Mouse (Mus musculus): Measurements from ENCODE around the gene Pf4. TPM values are rescaled to one million over a fixed set of nuclear protein-coding genes. Genes with fewer than 3 reads are reported as not detected.
"Not testable (repeated sequence)": the region's sequence is repeated elsewhere in the genome, so short reads cannot be mapped to it uniquely, and the experiment has no call there.

Gene Pf4
- polyA plus RNA-seq, 1 experiment from 2014 or later, result 32.5 TPM

GRCm38 (mm10) chr5:90778856-90779255 lies 6.6 kb downstream of the Pf4 start:
- Histone ChIP-seq H3K27ac (ENCODE audit: low read length) (no peak overlapping the region), H3K4me1 (ENCODE audit: control insufficient read depth, insufficient read depth, low read length) (no peaks in the 10 kb centered on the region), H3K4me2 (ENCODE audit: low read length) (no peak overlapping the region), H3K4me3 (ENCODE audit: low read depth, low read length) (no peak overlapping the region), H3K9ac (ENCODE audit: low read depth, low read length) (no peak overlapping the region), H3K36me3 (ENCODE audit: control insufficient read depth, insufficient read depth, low read length) (no peaks in the 10 kb centered on the region), H3K9me3 (replicated peaks; ENCODE audit: control insufficient read depth, low read length, poor library complexity, severe bottlenecking) (no peaks in the 10 kb centered on the region), H3K27me3 (ENCODE audit: control insufficient read depth, insufficient read depth, low read depth, low read length) (no peaks in the 10 kb centered on the region)
- no peak for ATAC-seq
- 87% methylated on average over 6 of the region's 6 CpGs for WGBS

- Histone ChIP-seq H3K9me3 (replicated peaks; ENCODE audit: control insufficient read depth, low read length, poor library complexity, severe bottlenecking) (no peaks in the 10 kb centered on the region), H3K27ac (ENCODE audit: low read length) (no peak overlapping the region), H3K4me3 (ENCODE audit: low read depth, low read length) (no peak overlapping the region), H3K9ac (ENCODE audit: low read depth, low read length) (no peak overlapping the region), H3K4me2 (ENCODE audit: low read length) (no peak overlapping the region), H3K4me1 (ENCODE audit: control insufficient read depth, insufficient read depth, low read length) (no peaks in the 10 kb centered on the region), H3K36me3 (ENCODE audit: control insufficient read depth, insufficient read depth, low read length) (no peaks in the 10 kb centered on the region), H3K27me3 (ENCODE audit: control insufficient read depth, insufficient read depth, low read depth, low read length) (no peaks in the 10 kb centered on the region)
- WGBS, result 90% methylated on average over 3 of the region's 3 CpGs
- ATAC-seq, result no peak
Measured at GRCm38 (mm10) chr5:90783697-90784096, 11.5 kb downstream of the Pf4 start.

- WGBS, result 17% methylated on average over 24 of the region's 26 CpGs
- peak within 1 kb of the TSS; percentile 44 for H3K4me3 ChIP-seq (ENCODE audit: low read depth, low read length)
- no peak within 1 kb of the TSS for H3K27ac ChIP-seq (ENCODE audit: low read length)
- H3K36me3 ChIP-seq (ENCODE audit: control insufficient read depth, insufficient read depth, low read length), result no peaks in the 10 kb centered on the region
- H3K9ac ChIP-seq (ENCODE audit: low read depth, low read length), result peak within 1 kb of the TSS; percentile 57
- H3K9me3 ChIP-seq (replicated peaks; ENCODE audit: control insufficient read depth, low read length, poor library complexity, severe bottlenecking), result no peaks in the 10 kb centered on the region
- H3K27me3 ChIP-seq (ENCODE audit: control insufficient read depth, insufficient read depth, low read depth, low read length), result no peaks in the 10 kb centered on the region
- ATAC-seq, result peak; percentile 92
- H3K4me2 ChIP-seq (ENCODE audit: low read length), result peak within 1 kb of the TSS; percentile 91
- H3K4me1 ChIP-seq (ENCODE audit: control insufficient read depth, insufficient read depth, low read length), result no peaks in the 10 kb centered on the region
Measured at GRCm38 (mm10) chr5:90785659-90786588, 13.7 kb downstream of the Pf4 start, which contains the start of gene Cxcl3. Gene Cxcl3 (plus strand): TSS chr5:90786103.

- WGBS, result 76% methylated on average over 4 of the region's 4 CpGs
- no peak for ATAC-seq
- no peaks in the 10 kb centered on the region for H3K9me3 ChIP-seq (replicated peaks; ENCODE audit: control insufficient read depth, low read length, poor library complexity, severe bottlenecking)
- H3K4me1 ChIP-seq (ENCODE audit: control insufficient read depth, insufficient read depth, low read length), result no peaks in the 10 kb centered on the region
- no peak overlapping the region for H3K4me2 ChIP-seq (ENCODE audit: low read length)
- no peak overlapping the region for H3K9ac ChIP-seq (ENCODE audit: low read depth, low read length)
- no peaks in the 10 kb centered on the region for H3K27me3 ChIP-seq (ENCODE audit: control insufficient read depth, insufficient read depth, low read depth, low read length)
- no peak overlapping the region for H3K4me3 ChIP-seq (ENCODE audit: low read depth, low read length)
- H3K27ac ChIP-seq (ENCODE audit: low read length), result no peak overlapping the region
- no peaks in the 10 kb centered on the region for H3K36me3 ChIP-seq (ENCODE audit: control insufficient read depth, insufficient read depth, low read length)
Measured at GRCm38 (mm10) chr5:90788114-90788513, 15.9 kb downstream of the Pf4 start.

- 88% methylated on average over 11 of the region's 11 CpGs for WGBS
- Histone ChIP-seq H3K4me1 (ENCODE audit: control insufficient read depth, insufficient read depth, low read length) (no peaks in the 10 kb centered on the region), H3K4me3 (ENCODE audit: low read depth, low read length) (no peak overlapping the region), H3K9me3 (replicated peaks; ENCODE audit: control insufficient read depth, low read length, poor library complexity, severe bottlenecking) (no peaks in the 10 kb centered on the region), H3K27ac (ENCODE audit: low read length) (no peak overlapping the region), H3K27me3 (ENCODE audit: control insufficient read depth, insufficient read depth, low read depth, low read length) (no peaks in the 10 kb centered on the region), H3K4me2 (ENCODE audit: low read length) (no peak overlapping the region), H3K9ac (ENCODE audit: low read depth, low read length) (no peak overlapping the region), H3K36me3 (ENCODE audit: control insufficient read depth, insufficient read depth, low read length) (no peaks in the 10 kb centered on the region)
- ATAC-seq, result no peak
Measured at GRCm38 (mm10) chr5:90789306-90790073, 17.3 kb downstream of the Pf4 start.

- Histone ChIP-seq H3K36me3 (ENCODE audit: control insufficient read depth, insufficient read depth, low read length) (no peaks in the 10 kb centered on the region), H3K9me3 (replicated peaks; ENCODE audit: control insufficient read depth, low read length, poor library complexity, severe bottlenecking) (no peaks in the 10 kb centered on the region), H3K4me1 (ENCODE audit: control insufficient read depth, insufficient read depth, low read length) (no peaks in the 10 kb centered on the region), H3K9ac (ENCODE audit: low read depth, low read length) (no peak overlapping the region), H3K27ac (ENCODE audit: low read length) (no peak overlapping the region), H3K27me3 (ENCODE audit: control insufficient read depth, insufficient read depth, low read depth, low read length) (no peaks in the 10 kb centered on the region), H3K4me3 (ENCODE audit: low read depth, low read length) (no peak overlapping the region), H3K4me2 (ENCODE audit: low read length) (no peak overlapping the region)
- no peak for ATAC-seq
- WGBS, result 86% methylated on average over 8 of the region's 8 CpGs
Measured at GRCm38 (mm10) chr5:90790074-90790502, 17.9 kb downstream of the Pf4 start.

GRCm38 (mm10) chr5:90794195-90794625 lies 22.0 kb downstream of the Pf4 start, which contains the start of gene Cxcl15:
Gene Cxcl15 (plus strand): TSS chr5:90794534.
- no peaks in the 10 kb centered on the region for H3K9me3 ChIP-seq (replicated peaks; ENCODE audit: control insufficient read depth, low read length, poor library complexity, severe bottlenecking)
- no peak for ATAC-seq
- no peak within 1 kb of the TSS for H3K9ac ChIP-seq (ENCODE audit: low read depth, low read length)
- no peaks in the 10 kb centered on the region for H3K27me3 ChIP-seq (ENCODE audit: control insufficient read depth, insufficient read depth, low read depth, low read length)
- H3K4me1 ChIP-seq (ENCODE audit: control insufficient read depth, insufficient read depth, low read length), result no peaks in the 10 kb centered on the region
- WGBS, result 62% methylated on average over 5 of the region's 5 CpGs
- no peak within 1 kb of the TSS for H3K4me3 ChIP-seq (ENCODE audit: low read depth, low read length)
- no peaks in the 10 kb centered on the region for H3K36me3 ChIP-seq (ENCODE audit: control insufficient read depth, insufficient read depth, low read length)
- H3K4me2 ChIP-seq (ENCODE audit: low read length), result no peak within 1 kb of the TSS
- H3K27ac ChIP-seq (ENCODE audit: low read length), result no peak within 1 kb of the TSS

GRCm38 (mm10) chr5:90795392-90795791 lies 23.2 kb downstream of the Pf4 start:
- not testable (repeated sequence) for H3K4me2 ChIP-seq (ENCODE audit: low read length); H3K9ac ChIP-seq (ENCODE audit: low read depth, low read length); H3K27ac ChIP-seq (ENCODE audit: low read length); H3K4me3 ChIP-seq (ENCODE audit: low read depth, low read length); H3K9me3 ChIP-seq (replicated peaks; ENCODE audit: control insufficient read depth, low read length, poor library complexity, severe bottlenecking); ATAC-seq; H3K27me3 ChIP-seq (ENCODE audit: control insufficient read depth, insufficient read depth, low read depth, low read length); H3K4me1 ChIP-seq (ENCODE audit: control insufficient read depth, insufficient read depth, low read length); H3K36me3 ChIP-seq (ENCODE audit: control insufficient read depth, insufficient read depth, low read length)
- WGBS, result 87% methylated on average over 2 of the region's 2 CpGs

GRCm38 (mm10) chr5:90804574-90804973 lies 32.3 kb downstream of the Pf4 start:
- Histone ChIP-seq H3K4me2 (ENCODE audit: low read length) (no peak overlapping the region), H3K9ac (ENCODE audit: low read depth, low read length) (no peak overlapping the region), H3K27me3 (ENCODE audit: control insufficient read depth, insufficient read depth, low read depth, low read length) (no peaks in the 10 kb centered on the region), H3K4me3 (ENCODE audit: low read depth, low read length) (no peak overlapping the region), H3K27ac (ENCODE audit: low read length) (no peak overlapping the region), H3K9me3 (replicated peaks; ENCODE audit: control insufficient read depth, low read length, poor library complexity, severe bottlenecking) (no peaks in the 10 kb centered on the region), H3K36me3 (ENCODE audit: control insufficient read depth, insufficient read depth, low read length) (no peaks in the 10 kb centered on the region), H3K4me1 (ENCODE audit: control insufficient read depth, insufficient read depth, low read length) (no peaks in the 10 kb centered on the region)
- ATAC-seq, result no peak
